ENCODE assay signal across 25 mouse cellular contexts in the genomic region with DNA sequence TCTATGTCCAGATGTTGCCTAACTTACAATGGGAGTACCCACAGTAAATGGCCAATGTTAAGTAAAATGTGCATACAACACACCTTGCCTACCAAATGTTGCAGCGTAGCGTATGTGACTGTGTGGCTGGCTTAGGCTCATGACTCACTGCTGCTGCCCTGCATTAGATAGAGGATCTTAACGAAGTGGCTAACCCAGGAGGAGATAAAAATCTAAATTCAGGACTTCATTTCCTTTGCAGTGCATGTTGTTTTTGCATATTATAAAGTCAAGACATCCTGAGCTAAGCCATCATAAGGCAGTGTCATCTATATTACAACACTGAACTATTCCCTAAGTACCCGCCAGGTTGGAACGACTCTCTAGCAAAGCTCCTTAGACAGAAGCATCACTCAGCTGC.
"Had no signal": no experiment of that assay in that cellular context is flagged by ENCODE, and none has a peak within 500 bp of the region (broad histone marks: within the 10 kb centered on the region; RNA-seq: fewer than 3 reads in every experiment).

No protein-coding gene starts in this region.

- H3K27ac ChIP-seq: gastrocnemius, adult 2 months; heart, embryonic 10.5 days; hindbrain, embryonic 10.5 days; hindbrain, embryonic 12.5 days; hindbrain, embryonic 14.5 days; intestine, embryonic 15.5 days; limb, embryonic 13.5 days; limb, embryonic 15.5 days; liver, embryonic 12.5 days had no signal

- H3K9ac ChIP-seq: heart, embryonic 12.5 days; hindbrain, embryonic 12.5 days; hindbrain, embryonic 14.5 days; intestine, embryonic 15.5 days; limb, embryonic 13.5 days; limb, embryonic 15.5 days; liver, embryonic 12.5 days had no signal

- DNase-seq: gastrocnemius, adult 2 months; gastrocnemius, postnatal 10 days; gastrocnemius, postnatal 25 days; heart, adult 18-20 months; heart, postnatal 10 days; heart, postnatal 4 days; kidney, adult 18-20 months; kidney, adult 8-10 months; kidney, postnatal 10 days; kidney, postnatal 36 days; layer of hippocampus, adult 9-11 months; layer of hippocampus, postnatal 36 days; left cerebral cortex, postnatal 4 days had no signal

- H3K4me1 ChIP-seq: heart, embryonic 10.5 days; heart, embryonic 12.5 days; hindbrain, embryonic 10.5 days; hindbrain, embryonic 12.5 days; intestine, embryonic 15.5 days; limb, embryonic 13.5 days; limb, embryonic 15.5 days; liver, embryonic 12.5 days had no signal

- ATAC-seq: hindbrain, embryonic 16.5 days; inflammation-experienced regulatory T-cells, adult 6 months; intestine, embryonic 15.5 days; intestine, postnatal 0 days; liver, embryonic 12.5 days had no signal

- H3K27me3 ChIP-seq: heart, embryonic 12.5 days; hindbrain, embryonic 12.5 days; intestine, embryonic 15.5 days; limb, embryonic 13.5 days; limb, embryonic 15.5 days; liver, embryonic 12.5 days had no signal

- H3K4me2 ChIP-seq: heart, embryonic 12.5 days; hindbrain, embryonic 12.5 days; hindbrain, embryonic 14.5 days; intestine, embryonic 15.5 days; limb, embryonic 13.5 days; limb, embryonic 15.5 days; liver, embryonic 12.5 days had no signal

- H3K9me3 ChIP-seq: heart, embryonic 10.5 days; hindbrain, embryonic 12.5 days; intestine, embryonic 15.5 days had no signal

- H3K4me3 ChIP-seq: gastrocnemius, adult 2 months; heart, embryonic 10.5 days; heart, embryonic 12.5 days; hindbrain, embryonic 10.5 days; hindbrain, embryonic 12.5 days; intestine, embryonic 15.5 days; limb, embryonic 13.5 days; limb, embryonic 15.5 days; liver, embryonic 12.5 days had no signal
